Mouse (Mus musculus): ENCODE results near the gene Tenm4. TPM values are rescaled to one million over a fixed set of nuclear protein-coding genes. Genes with fewer than 3 reads are reported as not detected.

The Tenm4 gene
- polyA plus RNA-seq, 1 experiment from 2014 or later = 28.1 TPM

DNA sequence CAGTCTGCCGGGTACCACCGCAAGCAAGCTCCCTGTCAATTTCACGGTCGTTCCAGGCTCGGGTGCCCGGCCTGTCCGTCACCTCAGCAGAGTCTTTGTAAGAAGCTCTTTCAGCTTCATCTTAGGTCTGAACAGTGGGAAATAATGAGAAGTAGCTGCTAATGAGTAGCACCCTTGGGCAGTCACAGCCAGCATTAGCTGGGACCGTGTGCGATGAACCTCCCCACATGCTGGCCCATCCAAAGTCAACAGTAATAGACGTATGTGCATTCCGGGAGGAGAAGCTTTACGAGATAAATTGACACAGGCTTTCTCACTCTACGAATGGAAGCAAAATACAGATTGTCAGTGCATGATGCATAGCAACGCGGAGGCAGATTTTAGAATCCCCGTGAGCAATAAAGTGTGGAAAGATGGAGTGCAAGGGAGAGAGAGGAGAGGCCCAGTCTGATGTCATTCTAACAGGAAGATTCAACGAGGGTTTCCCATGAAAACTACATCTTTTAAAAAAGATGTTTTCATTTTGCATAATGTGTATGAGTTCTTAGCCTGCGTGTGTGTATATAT, 716.1 kb downstream of the Tenm4 start:
- Histone ChIP-seq H3K4me1 (ENCODE audit: control insufficient read depth, insufficient read depth, low read length) (no peaks in the 10 kb centered on the region), H3K9ac (replicated peaks; ENCODE audit: low read length) (no peak overlapping the region), H3K27me3 (ENCODE audit: control insufficient read depth, insufficient read depth, low read length) (no peaks in the 10 kb centered on the region), H3K4me3 (ENCODE audit: low read depth, low read length) (no peak overlapping the region), H3K4me2 (ENCODE audit: low read depth, low read length) (no peak overlapping the region), H3K27ac (replicated peaks; ENCODE audit: low read depth, low read length) (no peak overlapping the region), H3K9me3 (replicated peaks; ENCODE audit: control insufficient read depth, low read length) (no peaks in the 10 kb centered on the region), H3K36me3 (replicated peaks; ENCODE audit: control insufficient read depth, insufficient read depth, low read depth, low read length) (no peaks in the 10 kb centered on the region)
- ATAC-seq (replicated peaks; ENCODE audit: insufficient number of reproducible peaks, low FRiP score, low TSS enrichment, low read depth) = no peak
- WGBS = 84% methylated on average over 18 of the region's 18 CpGs
- no peak for DNase-seq (ENCODE audit: low spot score)

DNA sequence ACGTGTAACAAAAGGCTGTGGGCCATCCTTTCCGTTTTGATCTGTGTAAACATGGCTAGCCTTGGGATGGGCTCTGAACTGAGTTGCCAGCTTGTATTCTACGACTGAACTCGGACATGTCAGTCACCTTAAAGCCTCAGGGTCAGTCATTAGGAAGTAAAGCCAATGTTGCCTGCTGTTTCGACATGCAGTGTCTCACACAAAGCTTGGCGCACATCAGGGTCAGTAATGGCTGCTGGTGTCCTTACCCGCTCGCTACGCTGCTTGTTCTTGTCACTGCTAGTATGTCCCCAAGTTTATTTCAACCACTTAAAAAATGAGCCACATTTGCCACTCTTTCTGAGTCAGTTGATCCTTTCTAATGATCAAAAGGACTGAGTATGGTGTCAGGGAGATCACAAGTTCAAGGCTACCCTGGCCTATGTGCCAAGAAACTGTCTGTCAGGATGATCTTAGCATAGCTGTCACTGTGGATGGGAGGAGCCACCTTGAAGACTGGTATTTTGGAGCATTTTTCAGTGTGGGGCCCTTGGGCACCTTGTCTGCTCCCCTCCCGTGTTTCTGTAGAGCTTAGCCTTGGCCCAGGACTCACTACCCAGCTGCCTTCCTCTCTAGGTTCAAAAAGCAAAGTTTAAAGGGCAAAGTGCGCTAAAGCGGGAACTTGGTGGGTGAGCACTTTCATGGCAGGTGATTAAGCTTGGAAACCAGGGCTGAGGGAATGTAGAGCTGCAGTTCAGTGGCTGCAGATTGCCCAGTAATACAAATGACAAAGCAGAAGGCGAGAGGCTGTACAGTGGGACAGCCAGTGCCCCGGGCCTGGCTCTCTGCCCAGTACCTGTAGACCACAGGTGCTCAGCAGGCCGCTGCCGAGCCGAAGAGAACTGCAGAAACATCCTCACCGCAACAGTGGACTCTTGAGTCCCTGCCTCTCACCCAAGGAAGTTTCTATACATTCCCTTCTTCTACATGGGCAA, 718.3 kb downstream of the Tenm4 start:
- Histone ChIP-seq H3K4me2 (ENCODE audit: low read depth, low read length) (no peak overlapping the region), H3K36me3 (replicated peaks; ENCODE audit: control insufficient read depth, insufficient read depth, low read depth, low read length) (no peaks in the 10 kb centered on the region), H3K4me1 (ENCODE audit: control insufficient read depth, insufficient read depth, low read length) (no peaks in the 10 kb centered on the region), H3K27ac (replicated peaks; ENCODE audit: low read depth, low read length) (no peak overlapping the region), H3K4me3 (ENCODE audit: low read depth, low read length) (no peak overlapping the region), H3K27me3 (ENCODE audit: control insufficient read depth, insufficient read depth, low read length) (no peaks in the 10 kb centered on the region), H3K9ac (replicated peaks; ENCODE audit: low read length) (no peak overlapping the region), H3K9me3 (replicated peaks; ENCODE audit: control insufficient read depth, low read length) (no peaks in the 10 kb centered on the region)
- no peak for DNase-seq (ENCODE audit: low spot score)
- 90% methylated on average over 18 of the region's 18 CpGs for WGBS
- no peak for ATAC-seq (replicated peaks; ENCODE audit: insufficient number of reproducible peaks, low FRiP score, low TSS enrichment, low read depth)

GRCm38 (mm10) chr7:96890035-96890621, 719.1 kb downstream of the Tenm4 start:
- H3K9me3 ChIP-seq (replicated peaks; ENCODE audit: control insufficient read depth, low read length) = no peaks in the 10 kb centered on the region
- no peak overlapping the region for H3K27ac ChIP-seq (replicated peaks; ENCODE audit: low read depth, low read length)
- 37% methylated on average over 7 of the region's 7 CpGs for WGBS
- no peaks in the 10 kb centered on the region for H3K27me3 ChIP-seq (ENCODE audit: control insufficient read depth, insufficient read depth, low read length)
- H3K36me3 ChIP-seq (replicated peaks; ENCODE audit: control insufficient read depth, insufficient read depth, low read depth, low read length) = peaks cover 4% of the 10 kb centered on the region; the same call in 1 of the 2 replicates
- H3K4me2 ChIP-seq (ENCODE audit: low read depth, low read length) = no peak overlapping the region
- H3K9ac ChIP-seq (replicated peaks; ENCODE audit: low read length) = no peak overlapping the region
- no peak overlapping the region for H3K4me3 ChIP-seq (ENCODE audit: low read depth, low read length)
- no peaks in the 10 kb centered on the region for H3K4me1 ChIP-seq (ENCODE audit: control insufficient read depth, insufficient read depth, low read length)
- ATAC-seq (replicated peaks; ENCODE audit: insufficient number of reproducible peaks, low FRiP score, low TSS enrichment, low read depth) (no peak), DNase-seq (ENCODE audit: low spot score) (no peak)

DNA sequence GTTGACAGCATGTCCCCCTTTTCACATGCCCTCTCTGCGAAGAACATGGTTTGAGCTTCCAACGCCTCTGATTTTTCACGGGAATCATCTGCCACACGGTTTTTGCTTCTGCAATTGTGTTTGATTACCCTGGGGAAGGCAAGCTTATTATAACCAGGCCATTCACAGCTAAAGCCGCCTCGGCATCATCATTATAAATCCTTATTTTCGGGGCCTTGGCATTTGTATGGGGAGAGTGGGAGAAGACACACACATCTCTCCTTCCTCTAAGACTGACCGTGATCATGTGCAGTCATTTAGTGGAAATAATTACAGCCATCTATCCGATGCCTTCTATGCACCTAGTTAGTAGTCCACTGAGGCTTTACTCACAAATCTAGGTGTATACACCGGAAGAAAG, 719.9 kb downstream of the Tenm4 start:
- ATAC-seq (replicated peaks; ENCODE audit: insufficient number of reproducible peaks, low FRiP score, low TSS enrichment, low read depth) = no peak

DNA sequence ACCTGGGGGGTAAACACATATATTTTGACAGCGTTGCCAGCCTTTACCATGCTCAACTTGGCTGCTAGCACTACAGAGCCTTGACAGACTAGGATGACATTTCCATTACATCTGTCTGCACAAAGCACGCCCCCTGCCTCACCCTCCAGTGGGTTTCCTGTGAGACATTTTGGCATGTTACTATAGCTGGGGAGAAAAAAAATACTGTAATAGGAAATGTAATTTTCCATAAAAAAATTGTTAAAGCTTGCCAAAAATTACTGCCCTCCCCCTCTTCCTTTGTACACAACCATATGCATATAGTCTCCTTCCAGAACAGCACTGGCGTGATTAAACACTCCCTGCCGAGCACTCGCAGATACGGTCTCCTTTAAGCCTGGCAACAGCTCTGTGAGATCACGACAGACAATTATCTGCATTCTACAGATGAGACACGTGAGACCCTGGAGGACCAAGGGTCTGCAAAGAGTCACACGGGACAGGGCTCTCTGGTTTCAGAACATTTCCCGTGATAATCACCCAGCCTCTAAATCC, 728.1 kb downstream of the Tenm4 start:
- ATAC-seq (replicated peaks; ENCODE audit: insufficient number of reproducible peaks, low FRiP score, low TSS enrichment, low read depth) = no peak
- H3K4me3 ChIP-seq (ENCODE audit: low read depth, low read length) = no peak overlapping the region

More for the DNA sequence above, 719.9 kb downstream of the Tenm4 start:
- Histone ChIP-seq H3K4me2 (ENCODE audit: low read depth, low read length) (no peak overlapping the region), H3K4me1 (ENCODE audit: control insufficient read depth, insufficient read depth, low read length) (no peaks in the 10 kb centered on the region), H3K27me3 (ENCODE audit: control insufficient read depth, insufficient read depth, low read length) (no peaks in the 10 kb centered on the region), H3K27ac (replicated peaks; ENCODE audit: low read depth, low read length) (no peak overlapping the region), H3K9me3 (replicated peaks; ENCODE audit: control insufficient read depth, low read length) (no peaks in the 10 kb centered on the region), H3K9ac (replicated peaks; ENCODE audit: low read length) (no peak overlapping the region), H3K4me3 (ENCODE audit: low read depth, low read length) (no peak overlapping the region), H3K36me3 (replicated peaks; ENCODE audit: control insufficient read depth, insufficient read depth, low read depth, low read length) (peaks cover 4% of the 10 kb centered on the region; the same call in 1 of the 2 replicates)
- no peak for DNase-seq (ENCODE audit: low spot score)
- 84% methylated on average over 10 of the region's 10 CpGs for WGBS

GRCm38 (mm10) chr7:96902183-96902582, 731.1 kb downstream of the Tenm4 start:
- H3K9ac ChIP-seq (replicated peaks; ENCODE audit: low read length) = no peak overlapping the region
- H3K27me3 ChIP-seq (ENCODE audit: control insufficient read depth, insufficient read depth, low read length) = no peaks in the 10 kb centered on the region
- 45% methylated on average over 5 of the region's 5 CpGs for WGBS
- no peak for ATAC-seq (replicated peaks; ENCODE audit: insufficient number of reproducible peaks, low FRiP score, low TSS enrichment, low read depth)
- no peaks in the 10 kb centered on the region for H3K4me1 ChIP-seq (ENCODE audit: control insufficient read depth, insufficient read depth, low read length)
- no peaks in the 10 kb centered on the region for H3K9me3 ChIP-seq (replicated peaks; ENCODE audit: control insufficient read depth, low read length)
- H3K4me3 ChIP-seq (ENCODE audit: low read depth, low read length) = no peak overlapping the region
- no peak overlapping the region for H3K27ac ChIP-seq (replicated peaks; ENCODE audit: low read depth, low read length)
- H3K36me3 ChIP-seq (replicated peaks; ENCODE audit: control insufficient read depth, insufficient read depth, low read depth, low read length) = no peaks in the 10 kb centered on the region
- no peak overlapping the region for H3K4me2 ChIP-seq (ENCODE audit: low read depth, low read length)
- DNase-seq (ENCODE audit: low spot score) = no peak

More for the DNA sequence above, 728.1 kb downstream of the Tenm4 start:
- H3K9me3 ChIP-seq (replicated peaks; ENCODE audit: control insufficient read depth, low read length) = no peaks in the 10 kb centered on the region
- H3K27ac ChIP-seq (replicated peaks; ENCODE audit: low read depth, low read length) = no peak overlapping the region
- DNase-seq (ENCODE audit: low spot score) = no peak
- no peaks in the 10 kb centered on the region for H3K27me3 ChIP-seq (ENCODE audit: control insufficient read depth, insufficient read depth, low read length)
- peaks cover 4% of the 10 kb centered on the region; the same call in 1 of the 2 replicates for H3K36me3 ChIP-seq (replicated peaks; ENCODE audit: control insufficient read depth, insufficient read depth, low read depth, low read length)
- H3K4me1 ChIP-seq (ENCODE audit: control insufficient read depth, insufficient read depth, low read length) = no peaks in the 10 kb centered on the region
- H3K9ac ChIP-seq (replicated peaks; ENCODE audit: low read length) = no peak overlapping the region
- WGBS = 53% methylated on average over 10 of the region's 10 CpGs
- no peak overlapping the region for H3K4me2 ChIP-seq (ENCODE audit: low read depth, low read length)

DNA sequence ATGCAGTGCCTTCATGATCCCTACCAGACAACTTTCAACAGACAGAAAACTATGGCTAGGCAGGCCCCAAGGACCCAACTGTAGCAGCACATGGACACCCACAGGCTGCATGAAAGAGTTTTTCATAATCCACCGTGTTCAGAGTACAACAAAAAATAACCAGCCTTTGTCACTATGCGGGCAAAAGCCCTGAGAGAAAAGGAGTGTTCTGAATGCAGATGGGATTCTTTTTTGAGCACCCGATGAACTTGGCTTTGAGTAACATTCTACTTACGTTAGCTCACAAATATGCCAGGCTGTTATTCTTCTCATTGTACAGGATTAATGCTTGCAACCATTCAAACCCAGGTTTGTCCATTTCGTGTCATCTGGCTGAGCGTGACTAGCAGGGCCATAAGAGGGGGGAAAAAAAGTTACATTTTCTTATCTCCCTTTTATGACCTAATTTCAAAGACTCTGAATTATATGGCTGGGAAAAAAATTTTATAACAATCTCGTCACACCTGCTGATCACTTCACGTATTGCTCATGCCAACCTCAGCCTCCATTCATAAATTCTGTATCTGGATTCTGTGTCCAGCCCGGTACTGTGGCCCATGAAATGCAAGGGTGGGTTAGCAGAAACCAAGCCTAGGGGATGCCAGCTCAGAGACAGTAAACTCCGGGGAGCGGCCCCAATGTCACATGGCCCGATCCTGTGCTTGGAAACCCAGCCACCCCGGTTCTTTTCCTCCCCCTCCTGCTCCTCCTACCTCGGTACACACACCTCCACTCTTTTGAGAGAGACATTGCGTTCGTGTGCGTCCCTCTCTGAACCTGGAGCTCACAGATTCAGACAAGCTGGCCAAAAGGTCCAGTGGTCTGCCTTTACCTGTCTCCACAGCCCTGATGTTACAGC, 732.3 kb downstream of the Tenm4 start:
- Histone ChIP-seq H3K4me2 (ENCODE audit: low read depth, low read length) (no peak overlapping the region), H3K9ac (replicated peaks; ENCODE audit: low read length) (no peak overlapping the region), H3K27me3 (ENCODE audit: control insufficient read depth, insufficient read depth, low read length) (no peaks in the 10 kb centered on the region), H3K9me3 (replicated peaks; ENCODE audit: control insufficient read depth, low read length) (no peaks in the 10 kb centered on the region), H3K27ac (replicated peaks; ENCODE audit: low read depth, low read length) (no peak overlapping the region), H3K36me3 (replicated peaks; ENCODE audit: control insufficient read depth, insufficient read depth, low read depth, low read length) (no peaks in the 10 kb centered on the region), H3K4me3 (ENCODE audit: low read depth, low read length) (no peak overlapping the region), H3K4me1 (ENCODE audit: control insufficient read depth, insufficient read depth, low read length) (no peaks in the 10 kb centered on the region)
- no peak for DNase-seq (ENCODE audit: low spot score)
- 90% methylated on average over 17 of the region's 17 CpGs for WGBS
- no peak for ATAC-seq (replicated peaks; ENCODE audit: insufficient number of reproducible peaks, low FRiP score, low TSS enrichment, low read depth)

All from embryonic facial prominence, embryonic 11.5 days (tissue).